Mouse (Mus musculus) embryonic facial prominence, embryonic 13.5 days (tissue): ENCODE results near the gene Prkcq. TPM values are rescaled to one million over a fixed set of nuclear protein-coding genes. Genes with fewer than 3 reads are reported as not detected.

Source experiments
- ATAC-seq: fragments of 200-750 bp; cut with Nextera tagmentation; 2 replicates; pipeline ENCODE4 v1.8.0; 2017; ENCODE audit warnings: low read depth; ENCODE audit not compliant: insufficient number of reproducible peaks, insufficient read depth, low FRiP score, low TSS enrichment
- H3K27ac ChIP-seq: fragments of 300-500 bp; sonication (generic); 2 replicates; pipeline ENCODE4 v1.5.1; 2015; ENCODE audit warnings: moderate library complexity, mild to moderate bottlenecking, inconsistent platforms
- H3K27me3 ChIP-seq: fragments of 300-500 bp; sonication (generic); 2 replicates; pipeline ENCODE4 v1.6.1; 2015; ENCODE audit warnings: mild to moderate bottlenecking, inconsistent platforms
- H3K36me3 ChIP-seq: fragments of 300-500 bp; sonication (generic); 2 replicates; pipeline ENCODE4 v1.6.1; 2015; ENCODE audit warnings: mild to moderate bottlenecking, inconsistent platforms
- H3K4me1 ChIP-seq: fragments of 300-500 bp; sonication (generic); 2 replicates; pipeline ENCODE4 v1.6.1; 2015; ENCODE audit warnings: inconsistent platforms
- H3K4me2 ChIP-seq: fragments of 300-500 bp; sonication (generic); 2 replicates; pipeline ENCODE4 v1.6.1; 2015; ENCODE audit warnings: moderate library complexity, mild to moderate bottlenecking, inconsistent platforms
- H3K4me3 ChIP-seq: fragments of 300-500 bp; sonication (generic); 2 replicates; pipeline ENCODE4 v1.5.1; 2015; ENCODE audit warnings: mild to moderate bottlenecking, inconsistent platforms
- H3K9ac ChIP-seq: fragments of 300-500 bp; sonication (generic); 2 replicates; pipeline ENCODE4 v1.6.1; 2015; ENCODE audit warnings: mild to moderate bottlenecking, inconsistent platforms
- H3K9me3 ChIP-seq: fragments of 300-500 bp; sonication (generic); 2 replicates; pipeline ENCODE4 v1.6.1; 2016; ENCODE audit warnings: inconsistent platforms
- WGBS: fragments of 180-500 bp; shearing (Covaris S2); methylation state at CpG from one replicate; pipeline ENCODE4 v1.1.7; 2015; ENCODE audit warnings: mixed read lengths; 5-methylcytosine and 5-hydroxymethylcytosine counted together
- polyA plus RNA-seq: library from polyadenylated mRNA; unstranded; fragments of >200 nt; fragmentation: Nextera tagmentation; extraction: Ambion mirVana; gene quantifications from 2 replicates; pipeline ENCODE4 v1.2.1, GENCODE M21; 2015

The Prkcq gene
- polyA plus RNA-seq, 1 experiment from 2014 or later, result 6.9 TPM

GRCm38 (mm10) chr2:11187166-11187565 is 15.3 kb downstream of the Prkcq start:
- WGBS, result 75% methylated on average over 2 of the region's 2 CpGs
- no peaks in the 10 kb centered on the region for H3K9me3 ChIP-seq
- no peaks in the 10 kb centered on the region for H3K36me3 ChIP-seq
- H3K27me3 ChIP-seq, result no peaks in the 10 kb centered on the region
- H3K4me3 ChIP-seq, result no peak overlapping the region
- no peak overlapping the region for H3K4me2 ChIP-seq
- no peak overlapping the region for H3K27ac ChIP-seq
- ATAC-seq, result no peak
- H3K9ac ChIP-seq, result no peak overlapping the region
- peaks cover 4% of the 10 kb centered on the region; the same call in 1 of the 2 replicates for H3K4me1 ChIP-seq

DNA sequence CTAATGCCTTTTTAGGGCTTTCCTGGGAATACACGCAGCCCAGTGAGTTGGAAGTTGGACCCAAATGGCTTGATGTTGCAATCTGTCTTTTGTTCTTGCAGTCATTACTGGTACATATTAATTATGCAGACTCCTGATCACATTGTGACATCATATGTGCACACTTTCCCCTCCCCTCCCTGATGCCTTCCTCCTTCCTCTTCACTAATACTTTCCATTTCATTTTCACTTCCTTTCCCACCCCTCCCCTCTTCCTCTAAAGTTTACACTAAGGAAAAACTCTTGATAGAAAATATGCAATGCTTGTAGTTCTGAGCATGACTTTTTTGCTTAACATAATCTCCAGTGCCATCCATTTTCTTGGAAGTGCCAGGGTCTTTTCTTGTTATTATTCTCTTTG is 16.4 kb downstream of the Prkcq start:
- Histone ChIP-seq H3K9me3 (no peaks in the 10 kb centered on the region), H3K4me2 (no peak overlapping the region), H3K4me1 (peaks cover 4% of the 10 kb centered on the region; the same call in 1 of the 2 replicates), H3K9ac (no peak overlapping the region), H3K27me3 (no peaks in the 10 kb centered on the region), H3K36me3 (no peaks in the 10 kb centered on the region), H3K27ac (no peak overlapping the region), H3K4me3 (no peak overlapping the region)
- ATAC-seq, result no peak
- 85% methylated on average over 1 of the region's 1 CpGs for WGBS

- ATAC-seq, result no peak
- H3K4me1 ChIP-seq, result peaks cover 4% of the 10 kb centered on the region; the same call in 1 of the 2 replicates
- H3K4me3 ChIP-seq, result no peak overlapping the region
- WGBS, result 80% methylated on average over 4 of the region's 4 CpGs
- no peak overlapping the region for H3K27ac ChIP-seq
- H3K9ac ChIP-seq, result no peak overlapping the region
- no peak overlapping the region for H3K4me2 ChIP-seq
- no peaks in the 10 kb centered on the region for H3K36me3 ChIP-seq
- H3K9me3 ChIP-seq, result no peaks in the 10 kb centered on the region
- no peaks in the 10 kb centered on the region for H3K27me3 ChIP-seq
Observed at GRCm38 (mm10) chr2:11189150-11189767, 17.4 kb downstream of the Prkcq start.

- Histone ChIP-seq H3K27ac (no peak overlapping the region), H3K4me3 (no peak overlapping the region), H3K9ac (no peak overlapping the region), H3K4me1 (peaks cover 4% of the 10 kb centered on the region; the same call in 1 of the 2 replicates), H3K9me3 (no peaks in the 10 kb centered on the region), H3K36me3 (no peaks in the 10 kb centered on the region), H3K27me3 (no peaks in the 10 kb centered on the region), H3K4me2 (no peak overlapping the region)
- no peak for ATAC-seq
- 64% methylated on average over 12 of the region's 12 CpGs for WGBS
Observed at GRCm38 (mm10) chr2:11192281-11193098, 20.6 kb downstream of the Prkcq start.

- ATAC-seq, result no peak
- Histone ChIP-seq H3K9me3 (no peaks in the 10 kb centered on the region), H3K27ac (no peak overlapping the region), H3K36me3 (no peaks in the 10 kb centered on the region), H3K27me3 (no peaks in the 10 kb centered on the region), H3K9ac (no peak overlapping the region), H3K4me1 (peaks cover 4% of the 10 kb centered on the region; the same call in 1 of the 2 replicates), H3K4me2 (no peak overlapping the region), H3K4me3 (no peak overlapping the region)
- WGBS, result 61% methylated on average over 6 of the region's 6 CpGs
Observed at GRCm38 (mm10) chr2:11193099-11193618, 21.3 kb downstream of the Prkcq start.

DNA sequence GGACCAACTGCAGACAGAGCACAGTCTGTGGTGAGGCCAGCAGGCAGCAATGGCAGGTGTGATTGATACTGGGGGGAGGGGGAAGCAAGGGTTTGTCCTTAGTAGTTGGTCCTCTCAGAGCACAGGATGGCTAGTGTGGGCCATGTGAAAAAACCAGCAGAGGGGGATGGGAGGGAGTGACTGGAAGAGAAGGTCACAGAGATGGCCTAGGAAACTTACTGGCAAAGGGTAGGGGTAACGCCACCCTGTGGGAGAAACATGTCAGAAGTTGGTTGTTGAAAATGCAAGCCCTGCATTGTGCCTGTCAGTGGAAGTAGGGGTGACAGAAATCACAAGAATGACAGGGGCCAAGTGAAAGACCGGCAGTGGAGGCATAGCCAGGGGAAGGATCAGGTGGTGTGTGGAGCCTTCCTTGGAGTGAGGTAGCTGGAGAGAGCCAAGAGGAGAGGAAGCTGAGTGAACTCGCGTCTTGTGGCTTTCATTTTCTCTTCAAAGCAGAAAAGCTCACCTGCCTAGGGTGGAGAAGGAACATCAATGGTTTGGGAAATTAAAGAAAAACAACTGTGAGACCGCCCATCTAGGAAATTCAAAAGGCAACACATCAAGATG is 22.9 kb downstream of the Prkcq start:
- Histone ChIP-seq H3K9me3 (no peaks in the 10 kb centered on the region), H3K9ac (no peak overlapping the region), H3K4me1 (no peaks in the 10 kb centered on the region; the same call in 1 of the 2 replicates), H3K36me3 (no peaks in the 10 kb centered on the region), H3K4me2 (no peak overlapping the region), H3K27me3 (no peaks in the 10 kb centered on the region), H3K4me3 (no peak overlapping the region), H3K27ac (no peak overlapping the region)
- ATAC-seq, result no peak
- whole genome bisulfite sequencing, result 83% methylated on average over 5 of the region's 5 CpGs

DNA sequence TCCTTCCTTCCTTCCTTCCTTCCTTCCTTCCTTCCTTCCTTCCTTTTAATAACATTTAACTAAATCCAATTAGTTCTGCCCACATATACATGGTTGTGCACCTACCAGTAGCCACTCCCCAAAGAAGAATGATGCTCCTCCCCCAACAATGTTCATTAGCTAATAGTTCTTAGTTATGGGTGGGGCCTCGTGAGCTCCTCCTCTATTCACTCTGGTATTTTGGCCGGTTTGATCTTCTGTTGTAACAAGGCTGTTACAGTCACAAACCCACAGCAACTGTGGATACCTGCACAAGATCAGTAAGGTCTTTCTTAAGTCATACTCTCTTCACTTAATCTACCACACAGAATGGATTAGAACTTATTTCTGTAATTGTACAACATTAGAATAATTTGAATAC is 24.2 kb downstream of the Prkcq start:
- Histone ChIP-seq H3K27me3 (no peaks in the 10 kb centered on the region), H3K4me1 (no peaks in the 10 kb centered on the region), H3K9me3 (no peaks in the 10 kb centered on the region), H3K4me3 (no peak overlapping the region), H3K36me3 (no peaks in the 10 kb centered on the region), H3K4me2 (no peak overlapping the region), H3K9ac (no peak overlapping the region), H3K27ac (no peak overlapping the region)
- WGBS, result 86% methylated on average over 2 of the region's 2 CpGs
- no peak for ATAC-seq

DNA sequence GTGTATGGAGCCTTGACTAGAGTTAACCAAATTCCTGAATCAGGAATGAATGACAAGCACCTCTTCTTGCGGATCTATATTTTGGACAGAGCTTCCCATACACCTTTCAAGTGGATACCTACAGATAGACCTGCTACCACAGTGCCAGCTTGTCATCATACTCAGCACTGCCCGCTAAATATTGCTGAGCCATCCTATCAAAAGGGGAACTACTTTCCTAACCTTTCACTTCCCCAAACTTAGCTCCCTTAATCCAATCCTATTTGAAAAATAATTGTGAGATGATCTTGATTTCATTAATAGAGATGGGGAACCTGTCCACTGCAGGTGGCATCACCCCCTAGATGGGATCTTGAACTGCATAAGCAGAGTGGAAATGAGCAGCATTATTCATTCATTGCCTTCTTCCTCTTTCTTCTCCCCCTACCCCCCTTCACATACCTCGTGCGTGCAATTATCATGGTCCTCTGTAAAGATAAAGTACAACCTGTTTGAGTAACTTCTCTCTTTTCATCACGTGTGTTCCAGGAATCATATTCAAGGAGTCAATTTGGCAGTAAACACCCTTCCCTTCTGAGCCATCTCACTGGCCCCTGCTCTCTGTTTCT is 25.1 kb downstream of the Prkcq start:
- H3K4me1 ChIP-seq, result no peaks in the 10 kb centered on the region
- H3K27ac ChIP-seq, result no peak overlapping the region
- H3K9me3 ChIP-seq, result no peaks in the 10 kb centered on the region
- no peak overlapping the region for H3K4me2 ChIP-seq
- no peaks in the 10 kb centered on the region for H3K36me3 ChIP-seq
- no peak overlapping the region for H3K9ac ChIP-seq
- 79% methylated on average over 5 of the region's 5 CpGs for WGBS
- no peak overlapping the region for H3K4me3 ChIP-seq
- ATAC-seq, result no peak
- no peaks in the 10 kb centered on the region for H3K27me3 ChIP-seq

- H3K27me3 ChIP-seq, result no peaks in the 10 kb centered on the region
- WGBS, result 75% methylated on average over 5 of the region's 5 CpGs
- no peak overlapping the region for H3K4me2 ChIP-seq
- H3K4me3 ChIP-seq, result no peak overlapping the region
- no peak overlapping the region for H3K9ac ChIP-seq
- peaks cover 7% of the 10 kb centered on the region for H3K4me1 ChIP-seq
- no peak overlapping the region for H3K27ac ChIP-seq
- no peak for ATAC-seq
- no peaks in the 10 kb centered on the region for H3K36me3 ChIP-seq
- no peaks in the 10 kb centered on the region for H3K9me3 ChIP-seq
Observed at GRCm38 (mm10) chr2:11199624-11200023, 27.7 kb downstream of the Prkcq start.

DNA sequence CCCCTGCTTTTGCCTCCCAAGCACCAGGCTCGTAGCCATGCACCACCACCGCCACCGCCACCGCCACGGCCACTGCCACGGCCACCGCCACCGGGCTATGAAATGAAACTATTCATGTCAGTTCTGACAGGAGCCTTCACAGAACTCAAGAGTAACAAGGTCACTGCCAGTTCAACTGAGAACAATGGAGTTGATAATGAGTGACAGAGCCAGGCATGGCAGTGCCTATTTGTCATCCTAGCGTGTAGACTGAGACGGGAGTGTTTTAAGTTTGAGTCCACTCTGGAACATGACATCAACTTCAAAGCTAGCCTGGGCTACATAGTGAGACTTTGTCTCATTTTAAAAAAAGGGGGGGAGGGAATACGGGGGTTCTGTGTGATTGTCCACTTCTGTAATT is 30.9 kb downstream of the Prkcq start:
- Histone ChIP-seq H3K27ac (no peak overlapping the region), H3K9ac (no peak overlapping the region), H3K4me3 (no peak overlapping the region), H3K9me3 (no peaks in the 10 kb centered on the region), H3K36me3 (no peaks in the 10 kb centered on the region), H3K4me1 (peaks cover 7% of the 10 kb centered on the region), H3K27me3 (no peaks in the 10 kb centered on the region), H3K4me2 (no peak overlapping the region)
- ATAC-seq, result no peak
- 74% methylated on average over 11 of the region's 11 CpGs for WGBS

GRCm38 (mm10) chr2:11203261-11203660 is 31.4 kb downstream of the Prkcq start:
- Histone ChIP-seq H3K4me1 (peaks cover 7% of the 10 kb centered on the region), H3K27ac (no peak overlapping the region), H3K4me2 (no peak overlapping the region), H3K9ac (no peak overlapping the region), H3K36me3 (no peaks in the 10 kb centered on the region), H3K4me3 (no peak overlapping the region), H3K27me3 (no peaks in the 10 kb centered on the region), H3K9me3 (no peaks in the 10 kb centered on the region)
- ATAC-seq, result no peak
- 40% methylated on average over 5 of the region's 5 CpGs for WGBS
